Mouse (Mus musculus): ENCODE measurements at regions not wholly inside any gene's neighbourhood (a gene's known extent, or its start where the extent isn't known, plus 50 kb on each side); places are given as distances from the start of the nearest gene placed in this dataset.

- TF ChIP-seq POLR2A (IDR thresholded peaks at IDR 0.05; ENCODE audit: insufficient read depth, low read depth, low read length) (no peak), CTCF (IDR thresholded peaks at IDR 0.05) (no peak), EP300 (IDR thresholded peaks at IDR 0.05; ENCODE audit: insufficient read depth, low read depth, low read length) (no peak)
These were observed 362.5 kb downstream of the Insc start for GRCm38 (mm10) chr7:115106041-115106440.
